Mouse (Mus musculus): ENCODE results near the gene Shc4.

Gene Shc4

GRCm38 (mm10) chr2:125684559-125685440, 39.1 kb downstream of the Shc4 start:
- DNase-seq: peak; percentile 76

- DNase-seq: peak; percentile 66
Measured at GRCm38 (mm10) chr2:125683895-125684294, 40.1 kb downstream of the Shc4 start.

GRCm38 (mm10) chr2:125681811-125682210, 42.1 kb downstream of the Shc4 start:
- peak; percentile 67 for DNase-seq

GRCm38 (mm10) chr2:125672957-125673631, 50.9 kb downstream of the Shc4 start, which contains the start of gene Eid1:
Gene Eid1 (plus strand): TSS chr2:125673095.
- peak; percentile 98 for DNase-seq

- DNase-seq: no peak
Measured at GRCm38 (mm10) chr2:125672568-125672956, 51.4 kb downstream of the Shc4 start.

GRCm38 (mm10) chr2:125670846-125671245, 53.1 kb downstream of the Shc4 start:
- peak; percentile 80 for DNase-seq

GRCm38 (mm10) chr2:125667721-125668120, 56.2 kb downstream of the Shc4 start:
- peak; percentile 24 for DNase-seq

GRCm38 (mm10) chr2:125667184-125667583, 56.8 kb downstream of the Shc4 start:
- peak; percentile 84 for DNase-seq

GRCm38 (mm10) chr2:125666668-125667067, 57.3 kb downstream of the Shc4 start:
- peak; percentile 24 for DNase-seq

GRCm38 (mm10) chr2:125665909-125666308, 58.0 kb downstream of the Shc4 start:
- peak; percentile 15 for DNase-seq

GRCm38 (mm10) chr2:125665213-125665612, 58.7 kb downstream of the Shc4 start:
- DNase-seq: peak; percentile 34

- DNase-seq: no peak
Measured at GRCm38 (mm10) chr2:125662517-125662916, 61.4 kb downstream of the Shc4 start.

GRCm38 (mm10) chr2:125661156-125661555, 62.8 kb downstream of the Shc4 start:
- DNase-seq: peak; percentile 79

GRCm38 (mm10) chr2:125660537-125661130, 63.3 kb downstream of the Shc4 start:
- DNase-seq: peak; percentile 86

- peak; percentile 84 for DNase-seq
Measured at GRCm38 (mm10) chr2:125659823-125660536, 64.0 kb downstream of the Shc4 start.

GRCm38 (mm10) chr2:125655391-125655790, 68.6 kb downstream of the Shc4 start:
- peak; percentile 80 for DNase-seq

GRCm38 (mm10) chr2:125653286-125653685, 70.7 kb downstream of the Shc4 start:
- peak; percentile 66 for DNase-seq

- peak; percentile 92 for DNase-seq
Measured at GRCm38 (mm10) chr2:125651563-125651962, 72.4 kb downstream of the Shc4 start.

- peak; percentile 78 for DNase-seq
Measured at GRCm38 (mm10) chr2:125650742-125651352, 73.1 kb downstream of the Shc4 start.

- DNase-seq: peak; percentile 31
Measured at GRCm38 (mm10) chr2:125650038-125650437, 73.9 kb downstream of the Shc4 start.

- no peak for DNase-seq
Measured at GRCm38 (mm10) chr2:125644912-125645311, 79.0 kb downstream of the Shc4 start.

- DNase-seq: peak; percentile 90
Measured at GRCm38 (mm10) chr2:125637331-125637730, 86.6 kb downstream of the Shc4 start.

Measured in heart, adult 11 months (tissue).